Comparison of ENCODE assay signal across 7 mouse cellular contexts in genomic region chr8:71370711-71371235, GRCm38 (mm10). TPM values are rescaled to one million over a fixed set of nuclear protein-coding genes. Genes with fewer than 3 reads are reported as not detected.
DNase-seq lines count a peak whose midpoint lies in the region; ATAC-seq and TF ChIP-seq lines count a peak whose summit lies in the region.

No protein-coding gene starts in this region.

- no peaks in the 10 kb centered on the region for H3K9me3 ChIP-seq in lung, postnatal 0 days (ENCODE audit: low read length)
- no peaks in the 10 kb centered on the region for H3K9me3 ChIP-seq in embryonic facial prominence, embryonic 12.5 days
- no peaks in the 10 kb centered on the region for H3K9me3 ChIP-seq in intestine, embryonic 15.5 days

- peak overlapping the region; percentile 92 for H3K27ac ChIP-seq in lung, postnatal 0 days (ENCODE audit: low read length)
- no peak overlapping the region for H3K27ac ChIP-seq in embryonic facial prominence, embryonic 12.5 days
- no peak overlapping the region; the same call in 1 of the 2 replicates for H3K27ac ChIP-seq in intestine, embryonic 15.5 days
- H3K27ac ChIP-seq in olfactory bulb, adult 2 months (ENCODE audit: insufficient read depth, low read depth, low read length): no peak overlapping the region

- TF ChIP-seq CTCF in lung, postnatal 0 days (IDR thresholded peaks at IDR 0.05): no peak
- no peak for TF ChIP-seq CTCF in olfactory bulb, adult 2 months (IDR thresholded peaks at IDR 0.05; ENCODE audit: insufficient read depth, low read depth, low read length)

- WGBS in lung, postnatal 0 days: 18% methylated on average over 5 of the region's 5 CpGs
- WGBS in embryonic facial prominence, embryonic 12.5 days: 22% methylated on average over 5 of the region's 5 CpGs
- WGBS in intestine, embryonic 15.5 days: 13% methylated on average over 5 of the region's 5 CpGs
- WGBS in olfactory bulb, adult 2 months: 14% methylated on average over 5 of the region's 5 CpGs

- no peaks in the 10 kb centered on the region for H3K27me3 ChIP-seq in lung, postnatal 0 days (replicated peaks; ENCODE audit: insufficient read depth, low read length)
- no peaks in the 10 kb centered on the region for H3K27me3 ChIP-seq in embryonic facial prominence, embryonic 12.5 days
- no peaks in the 10 kb centered on the region for H3K27me3 ChIP-seq in intestine, embryonic 15.5 days (replicated peaks)

- no peak for DNase-seq in lung, postnatal 0 days (ENCODE audit: low spot score)
- no peak for DNase-seq in lung, postnatal 25 days (ENCODE audit: low spot score)
- no peak for DNase-seq in urinary bladder, postnatal 14 days (ENCODE audit: low spot score)
- DNase-seq in urinary bladder, postnatal 10 days (ENCODE audit: low spot score): no peak

- peaks cover 5% of the 10 kb centered on the region for H3K4me1 ChIP-seq in lung, postnatal 0 days (ENCODE audit: insufficient read depth, low read depth, low read length)
- peaks cover 16% of the 10 kb centered on the region for H3K4me1 ChIP-seq in embryonic facial prominence, embryonic 12.5 days
- peaks cover 20% of the 10 kb centered on the region for H3K4me1 ChIP-seq in intestine, embryonic 15.5 days (replicated peaks)
- peaks cover 20% of the 10 kb centered on the region for H3K4me1 ChIP-seq in olfactory bulb, adult 2 months (ENCODE audit: control insufficient read depth, insufficient read depth, low read length)

- peaks cover 25% of the 10 kb centered on the region; the same call in 1 of the 2 replicates for H3K36me3 ChIP-seq in lung, postnatal 0 days (ENCODE audit: insufficient read depth, low read length)
- H3K36me3 ChIP-seq in embryonic facial prominence, embryonic 12.5 days: peaks cover 22% of the 10 kb centered on the region
- peaks cover 14% of the 10 kb centered on the region for H3K36me3 ChIP-seq in intestine, embryonic 15.5 days

- peak overlapping the region; percentile 74 for H3K4me3 ChIP-seq in lung, postnatal 0 days (ENCODE audit: low read depth, low read length)
- peak overlapping the region; percentile 71 for H3K4me3 ChIP-seq in embryonic facial prominence, embryonic 12.5 days
- H3K4me3 ChIP-seq in intestine, embryonic 15.5 days (replicated peaks): peak overlapping the region; percentile 65
- peak overlapping the region; percentile 75 for H3K4me3 ChIP-seq in olfactory bulb, adult 2 months (ENCODE audit: insufficient read depth, low read depth, low read length)

- H3K9ac ChIP-seq in lung, postnatal 0 days (replicated peaks; ENCODE audit: low read depth): peak overlapping the region; percentile 58; the same call in 1 of the 2 replicates
- H3K9ac ChIP-seq in embryonic facial prominence, embryonic 12.5 days: peak overlapping the region; percentile 57
- H3K9ac ChIP-seq in intestine, embryonic 15.5 days: 0 out of 2 replicates have a peak overlapping the region, but pooled peaks have one; percentile 24

- H3K4me2 ChIP-seq in lung, postnatal 0 days (replicated peaks; ENCODE audit: low read depth, low read length): peak overlapping the region; percentile 47
- H3K4me2 ChIP-seq in embryonic facial prominence, embryonic 12.5 days (replicated peaks): peak overlapping the region; percentile 47
- peak overlapping the region; percentile 55 for H3K4me2 ChIP-seq in intestine, embryonic 15.5 days (replicated peaks)

- no peak for TF ChIP-seq EP300 in lung, postnatal 0 days (IDR thresholded peaks at IDR 0.05)

- no peak for ATAC-seq in lung, postnatal 0 days
- ATAC-seq in embryonic facial prominence, embryonic 12.5 days (ENCODE audit: insufficient number of reproducible peaks, insufficient read depth, low FRiP score, low TSS enrichment): no peak
- ATAC-seq in intestine, embryonic 15.5 days: no peak

- no peak for TF ChIP-seq POLR2A in olfactory bulb, adult 2 months (IDR thresholded peaks at IDR 0.05; ENCODE audit: insufficient read depth, low read depth, low read length)

RNA-seq across cellular contexts. Expression of gene Ocel1, which starts 0.3 kb away (rescaled TPM):
- 11.1 and 11.9 TPM in 2 replicates for polyA plus RNA-seq in lung, postnatal 0 days (2015; fragmentation: Nextera tagmentation; extraction: Ambion mirVana)
- 5.4 and 5.6 TPM in 2 replicates for polyA plus RNA-seq in embryonic facial prominence, embryonic 12.5 days (2016; fragmentation: Nextera tagmentation; extraction: Ambion mirVana)
- 6.7 and 7.9 TPM in 2 replicates for polyA plus RNA-seq in intestine, embryonic 15.5 days (2015; fragmentation: Nextera tagmentation; extraction: Ambion mirVana)
- polyA plus RNA-seq in olfactory bulb, adult 2 months (2012; ENCODE audit: insufficient read depth, insufficient read length, low replicate concordance, missing spikeins): not detected in 2 replicates

RNA-seq across cellular contexts. Expression of gene Use1, which starts 4.1 kb away (rescaled TPM):
- 136 and 139 TPM in 2 replicates for polyA plus RNA-seq in lung, postnatal 0 days (2015; fragmentation: Nextera tagmentation; extraction: Ambion mirVana)
- 85.4 and 89.2 TPM in 2 replicates for polyA plus RNA-seq in embryonic facial prominence, embryonic 12.5 days (2016; fragmentation: Nextera tagmentation; extraction: Ambion mirVana)
- 93.5 and 93.8 TPM in 2 replicates for polyA plus RNA-seq in intestine, embryonic 15.5 days (2015; fragmentation: Nextera tagmentation; extraction: Ambion mirVana)
- polyA plus RNA-seq in olfactory bulb, adult 2 months (2012; ENCODE audit: insufficient read depth, insufficient read length, low replicate concordance, missing spikeins): not detected in 2 replicates

RNA-seq across cellular contexts. Expression of gene Nr2f6, which starts 11.0 kb away (rescaled TPM):
- polyA plus RNA-seq in lung, postnatal 0 days (2015; fragmentation: Nextera tagmentation; extraction: Ambion mirVana): 61.5 and 69.4 TPM in 2 replicates
- 71.0 and 72.7 TPM in 2 replicates for polyA plus RNA-seq in embryonic facial prominence, embryonic 12.5 days (2016; fragmentation: Nextera tagmentation; extraction: Ambion mirVana)
- polyA plus RNA-seq in intestine, embryonic 15.5 days (2015; fragmentation: Nextera tagmentation; extraction: Ambion mirVana): 81.1 and 85.7 TPM in 2 replicates
- polyA plus RNA-seq in olfactory bulb, adult 2 months (2012; ENCODE audit: insufficient read depth, insufficient read length, low replicate concordance, missing spikeins): not detected in 2 replicates

RNA-seq across cellular contexts. Expression of gene Ushbp1, which starts 24.8 kb away (rescaled TPM):
- 29.5 and 42.0 TPM in 2 replicates for polyA plus RNA-seq in lung, postnatal 0 days (2015; fragmentation: Nextera tagmentation; extraction: Ambion mirVana)
- 8.6 and 8.9 TPM in 2 replicates for polyA plus RNA-seq in embryonic facial prominence, embryonic 12.5 days (2016; fragmentation: Nextera tagmentation; extraction: Ambion mirVana)
- polyA plus RNA-seq in intestine, embryonic 15.5 days (2015; fragmentation: Nextera tagmentation; extraction: Ambion mirVana): 8.8 and 10.8 TPM in 2 replicates
- polyA plus RNA-seq in olfactory bulb, adult 2 months (2012; ENCODE audit: insufficient read depth, insufficient read length, low replicate concordance, missing spikeins): not detected in 2 replicates

RNA-seq across cellular contexts. Expression of gene Babam1, which starts 25.9 kb away (rescaled TPM):
- 60.8 and 62.5 TPM in 2 replicates for polyA plus RNA-seq in lung, postnatal 0 days (2015; fragmentation: Nextera tagmentation; extraction: Ambion mirVana)
- polyA plus RNA-seq in embryonic facial prominence, embryonic 12.5 days (2016; fragmentation: Nextera tagmentation; extraction: Ambion mirVana): 99.6 and 103 TPM in 2 replicates
- 97.8 and 99.8 TPM in 2 replicates for polyA plus RNA-seq in intestine, embryonic 15.5 days (2015; fragmentation: Nextera tagmentation; extraction: Ambion mirVana)
- polyA plus RNA-seq in olfactory bulb, adult 2 months (2012; ENCODE audit: insufficient read depth, insufficient read length, low replicate concordance, missing spikeins): not detected in 2 replicates

Comparison
In these comparisons a context has a peak if more than half of its experiments do, and no peak if none do; other contexts are left out.
1. RNA of gene Use1, which starts 4.1 kb away (polyA plus RNA-seq): 136 to 139 TPM in lung, postnatal 0 days, 93.5 to 93.8 TPM in intestine, embryonic 15.5 days and 85.4 to 89.2 TPM in embryonic facial prominence, embryonic 12.5 days; not detected in olfactory bulb, adult 2 months; every median in the first group is over 10 times any median in the second.
2. RNA of gene Nr2f6, which starts 11.0 kb away (polyA plus RNA-seq): 81.1 to 85.7 TPM in intestine, embryonic 15.5 days, 71.0 to 72.7 TPM in embryonic facial prominence, embryonic 12.5 days and 61.5 to 69.4 TPM in lung, postnatal 0 days; not detected in olfactory bulb, adult 2 months; every median in the first group is over 10 times any median in the second.
3. Peak in every context shown above with its lines, with median percentiles within 50 percentile points of each other: H3K4me2 ChIP-seq, H3K4me3 ChIP-seq and H3K9ac ChIP-seq.